Mouse (Mus musculus) hematopoietic stem cell, adult 5-6 weeks (primary cell): ENCODE results near the gene Ccdc97. TPM values are rescaled to one million over a fixed set of nuclear protein-coding genes. Genes with fewer than 3 reads are reported as not detected.
A peak's percentile ranks its signal among the peaks of the same experiment; 100 is the strongest.
"Not testable (repeated sequence)": the region's sequence is repeated elsewhere in the genome, so short reads cannot be mapped to it uniquely, and the experiment has no call there.

Experiments used
- ATAC-seq, 2 experiments: fragments of 125-278 bp in 1 of 2; replicated peaks in 1 of 2; 2 replicates each; pipeline ENCODE4 v1.8.0; 2016 to 2017; ENCODE audit warnings: inconsistent platforms in 2 of 2, mild to moderate bottlenecking in 2 of 2, moderate number of reproducible peaks in 2 of 2, low read depth in 1 of 2, moderate TSS enrichment in 1 of 2; ENCODE audit not compliant: low FRiP score in 2 of 2, poor library complexity in 2 of 2, severe bottlenecking in 2 of 2, insufficient read depth in 1 of 2, low TSS enrichment in 1 of 2
- total RNA-seq: library from RNA; stranded (forward); fragments of 172-1452, 232-1000 nt; gene quantifications from 2 replicates; pipeline ENCODE4 v1.2.3, GENCODE M21; 2017

The Ccdc97 gene
- total RNA-seq, 1 experiment from 2014 or later, result 16.7 TPM

DNA sequence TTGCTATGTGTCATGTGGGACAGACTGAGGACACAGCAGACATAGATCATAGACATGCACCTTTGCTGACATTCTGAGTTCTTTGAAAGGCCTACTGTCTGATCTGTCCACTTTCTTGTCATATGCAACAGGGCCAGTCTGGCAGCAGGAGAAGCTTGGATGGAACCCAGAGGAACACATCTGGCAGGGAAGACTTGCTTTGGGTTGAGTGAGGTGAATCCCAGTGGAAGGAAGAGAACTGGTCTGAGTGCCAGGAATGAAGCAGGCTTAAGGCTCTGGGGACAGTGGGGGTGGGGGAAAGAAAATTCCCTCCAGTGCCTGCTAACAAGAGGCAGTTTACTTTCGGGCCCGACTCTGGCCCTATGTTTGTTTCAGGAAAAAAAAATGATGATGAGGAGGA, 11.0 kb upstream of the Ccdc97 start:
- ATAC-seq, result no peak

DNA sequence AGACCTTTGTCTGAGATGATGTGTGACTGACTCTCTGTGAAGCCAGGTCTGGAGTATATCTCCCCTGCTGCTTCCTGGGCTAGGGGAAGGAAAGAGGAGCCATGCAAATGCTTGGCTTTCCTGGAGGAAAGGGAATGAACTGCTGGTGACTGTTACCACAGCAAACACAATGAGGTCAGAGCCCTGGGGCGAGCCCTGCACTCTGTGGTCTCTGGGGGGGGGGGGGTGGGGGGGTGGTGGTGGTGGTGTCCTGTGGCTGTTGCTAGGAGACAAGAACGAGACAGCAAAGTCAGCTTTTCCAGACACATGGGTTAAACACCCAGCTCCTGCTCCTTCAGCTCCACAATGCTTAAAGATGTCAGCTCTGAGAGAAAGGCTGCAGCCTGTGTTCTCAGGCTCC, 10.5 kb upstream of the Ccdc97 start:
- ATAC-seq, result peak in 1 of 2 experiments; percentile 44; a peak in 2 of 4 replicates

DNA sequence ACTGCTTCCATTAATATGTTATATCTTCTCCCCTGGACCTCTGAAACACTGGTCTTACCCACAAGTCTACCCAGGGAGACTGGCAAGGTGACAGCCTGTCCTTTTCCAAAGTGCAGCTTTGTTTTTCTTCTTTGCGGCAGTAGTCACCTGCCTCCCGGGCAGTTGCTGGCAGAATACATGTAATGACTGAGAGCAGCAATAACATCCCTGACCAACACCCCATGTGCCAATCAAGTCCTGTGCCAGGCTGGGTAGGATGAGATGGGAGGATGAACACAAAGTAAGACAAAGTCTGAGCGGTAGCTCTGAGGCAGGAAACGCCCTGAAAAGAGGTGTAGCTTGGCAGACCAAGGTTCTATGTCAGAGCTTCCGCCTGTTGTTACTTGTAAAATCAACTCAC, 8.9 kb upstream of the Ccdc97 start:
- ATAC-seq, result no peak

DNA sequence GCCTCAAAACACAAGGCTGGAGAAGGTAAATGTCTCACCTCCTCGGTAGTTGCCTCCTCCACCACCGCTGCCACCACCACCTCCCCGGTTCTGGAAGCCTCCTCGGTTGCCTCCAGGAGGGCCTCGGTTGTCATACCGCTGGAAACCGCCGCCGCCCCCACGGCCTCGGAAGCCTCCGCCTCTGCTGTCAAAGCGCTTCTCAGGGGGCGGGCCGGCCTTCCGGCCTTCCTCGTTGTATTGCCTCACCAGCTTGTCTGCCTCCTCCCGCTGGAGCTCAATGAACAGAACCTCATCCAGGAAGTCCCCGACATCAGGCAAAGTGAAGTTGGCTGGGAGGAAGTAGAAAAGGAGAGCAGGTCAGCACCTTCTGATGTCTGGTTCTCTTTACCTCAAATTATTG, 7.0 kb upstream of the Ccdc97 start:
- ATAC-seq, result no peak

DNA sequence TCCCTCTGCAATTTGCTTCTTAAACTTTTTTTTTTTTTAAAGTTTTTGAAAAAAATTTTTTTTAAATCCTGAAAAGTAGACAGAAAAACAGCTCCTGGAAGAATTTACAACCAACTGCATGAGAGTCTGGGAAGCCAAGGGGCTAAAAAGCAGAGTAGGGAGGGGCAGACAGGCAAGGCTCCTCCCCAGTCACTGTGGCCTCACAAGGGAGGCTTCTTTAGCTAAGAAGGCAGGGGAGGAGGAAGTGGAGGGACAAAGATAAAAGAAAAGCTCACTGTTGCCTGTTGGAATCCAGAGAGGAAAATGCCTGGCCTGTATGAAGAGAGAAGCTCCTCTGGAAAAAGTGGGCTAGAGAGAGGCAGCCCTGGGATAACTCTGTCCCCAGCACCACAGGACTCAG, 2.9 kb upstream of the Ccdc97 start:
- not testable (repeated sequence) for ATAC-seq

DNA sequence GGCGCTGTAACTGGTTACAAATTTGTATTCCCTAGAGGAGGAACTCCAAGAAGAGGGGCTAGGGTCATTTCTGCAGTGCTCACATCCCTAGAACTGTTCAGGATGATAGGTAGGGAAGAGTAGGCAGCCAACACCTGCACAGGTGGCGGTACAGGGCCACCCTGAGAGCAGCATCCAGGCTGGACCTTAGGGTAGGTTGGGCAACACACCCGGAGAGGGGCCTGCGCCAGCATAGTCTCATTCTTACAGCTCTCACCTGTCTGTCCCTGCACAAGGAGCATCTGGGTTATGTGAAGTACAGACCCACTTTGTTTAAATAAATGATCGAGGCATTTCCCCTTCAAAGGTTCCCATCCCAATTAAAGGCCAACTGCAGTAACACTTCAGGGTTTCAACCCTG, 1.9 kb upstream of the Ccdc97 start:
- ATAC-seq, result no peak

DNA sequence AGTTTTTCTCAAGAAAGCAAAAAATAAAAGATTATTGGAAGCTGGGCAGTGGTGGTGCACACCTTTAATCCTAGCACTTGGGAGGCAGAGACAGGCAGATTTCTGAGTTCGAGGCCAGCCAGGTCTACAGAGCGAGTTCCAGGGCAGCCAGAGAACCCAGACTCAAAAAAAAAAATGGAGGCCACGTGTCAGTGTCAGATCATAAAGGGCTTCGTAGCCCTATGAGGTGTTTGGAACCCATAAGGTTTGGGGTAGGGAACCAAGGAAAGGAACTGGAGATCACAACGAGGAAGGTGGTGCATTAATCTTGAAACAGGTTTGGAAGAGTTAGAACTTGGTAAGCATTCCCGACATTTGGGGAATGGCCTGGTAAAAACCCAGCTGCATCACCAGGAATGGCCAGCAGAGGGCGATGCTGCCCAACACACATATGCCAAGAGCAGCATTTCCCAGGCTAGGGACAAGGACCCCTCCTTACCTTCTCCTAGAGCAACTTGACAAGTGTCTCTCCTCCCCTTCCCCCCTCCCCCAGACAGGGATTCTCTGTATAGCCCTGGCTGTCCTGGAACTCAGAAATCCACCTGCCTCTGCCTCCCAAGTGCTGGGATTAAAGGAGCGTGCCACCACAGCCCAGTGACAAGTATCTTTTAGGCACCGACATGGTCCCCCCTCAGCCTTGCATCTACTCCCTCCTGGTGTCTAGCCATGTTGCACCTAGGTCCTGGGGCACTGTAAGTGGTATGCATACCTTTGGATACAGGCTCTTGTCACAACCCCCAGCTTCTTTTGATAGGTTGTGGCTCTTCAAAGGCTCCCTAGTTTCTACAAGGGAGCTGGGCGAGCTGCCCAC, 1.1 kb upstream of the Ccdc97 start:
- ATAC-seq, result no peak

DNA sequence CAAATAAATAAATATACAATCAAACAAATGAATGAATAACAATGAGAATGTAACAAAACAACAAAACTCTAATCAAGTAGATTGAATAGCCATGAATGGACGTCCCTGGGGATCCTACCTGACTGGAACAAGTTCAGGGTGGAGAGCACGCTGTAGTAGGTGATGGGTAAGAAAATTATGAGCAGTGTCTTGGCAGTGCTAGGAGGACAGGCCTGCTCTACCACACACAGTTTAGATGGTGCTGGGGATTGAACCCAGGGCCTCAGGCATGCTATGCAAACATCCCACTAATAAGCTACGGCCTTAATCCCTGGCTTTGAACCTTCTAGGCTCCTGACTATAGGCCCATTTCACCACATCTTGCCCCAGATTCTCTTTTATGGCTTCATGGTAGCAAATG, 1.4 kb downstream of the Ccdc97 start:
- ATAC-seq, result no peak

DNA sequence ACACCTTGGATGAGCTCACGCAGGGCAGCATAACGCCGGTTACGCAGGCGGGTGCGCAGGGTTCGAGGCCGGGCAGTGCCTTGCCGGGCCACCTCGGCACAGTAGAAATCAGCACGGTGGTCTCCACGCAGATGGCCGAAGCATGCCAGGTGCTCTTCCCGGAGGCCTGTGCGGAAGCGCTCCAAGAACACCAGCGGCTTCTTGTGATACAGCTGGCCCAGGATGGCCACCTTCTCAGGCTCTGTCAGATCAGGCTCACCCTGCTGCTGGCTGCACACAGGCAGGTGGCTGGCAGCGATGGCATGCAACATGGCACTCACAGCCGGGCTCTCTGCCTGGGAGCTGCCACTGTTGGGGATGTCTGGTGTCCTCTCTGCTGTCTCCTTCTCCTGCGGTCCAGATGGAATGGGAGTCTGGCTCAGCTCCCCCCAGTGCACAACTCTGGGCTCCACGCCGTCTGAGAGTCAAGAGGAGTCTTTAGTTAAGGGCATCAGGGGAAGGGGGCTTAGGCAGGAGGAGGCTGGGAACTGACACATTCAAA, 3.1 kb downstream of the Ccdc97 start:
- no peak for ATAC-seq

DNA sequence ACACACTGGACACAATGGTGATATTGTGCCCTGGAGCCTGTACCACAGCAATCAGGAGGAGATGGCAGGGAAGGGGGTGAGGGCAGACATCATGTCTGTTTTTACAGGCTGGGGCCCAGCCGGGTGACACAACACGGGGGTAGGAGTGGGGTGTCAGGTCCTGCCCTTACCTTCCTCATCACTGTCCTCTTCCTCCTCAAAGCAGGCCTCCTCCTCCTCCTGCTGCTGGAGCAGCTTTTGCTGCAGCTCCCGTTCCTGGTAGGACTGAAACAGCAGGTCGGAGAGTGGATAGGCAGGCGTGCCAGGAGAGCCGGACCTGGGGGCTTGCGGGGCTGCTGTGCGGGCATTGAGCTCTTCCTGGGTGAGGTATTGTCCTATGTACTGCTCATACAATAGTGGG, 4.3 kb downstream of the Ccdc97 start:
- ATAC-seq, result no peak

DNA sequence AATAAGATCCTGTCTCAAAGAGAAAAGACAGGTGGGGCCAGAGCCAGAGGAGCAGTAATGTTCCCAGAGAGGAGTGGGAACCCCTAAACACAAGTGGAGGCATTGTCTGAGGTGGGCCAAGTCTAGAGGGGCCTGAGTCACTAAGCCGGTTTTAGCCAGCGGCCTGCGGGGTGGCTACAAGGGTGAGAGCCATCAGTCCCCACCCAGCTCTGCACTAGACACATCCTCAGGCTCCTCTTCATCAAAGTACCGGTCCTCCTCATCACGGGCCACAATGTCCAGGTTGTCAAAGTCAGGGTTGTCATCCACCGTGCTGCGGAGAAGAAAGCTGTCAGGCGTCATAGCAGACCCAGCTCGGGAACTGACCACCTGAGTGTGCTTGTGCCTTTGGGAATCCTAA, 6.1 kb downstream of the Ccdc97 start:
- ATAC-seq, result no peak

DNA sequence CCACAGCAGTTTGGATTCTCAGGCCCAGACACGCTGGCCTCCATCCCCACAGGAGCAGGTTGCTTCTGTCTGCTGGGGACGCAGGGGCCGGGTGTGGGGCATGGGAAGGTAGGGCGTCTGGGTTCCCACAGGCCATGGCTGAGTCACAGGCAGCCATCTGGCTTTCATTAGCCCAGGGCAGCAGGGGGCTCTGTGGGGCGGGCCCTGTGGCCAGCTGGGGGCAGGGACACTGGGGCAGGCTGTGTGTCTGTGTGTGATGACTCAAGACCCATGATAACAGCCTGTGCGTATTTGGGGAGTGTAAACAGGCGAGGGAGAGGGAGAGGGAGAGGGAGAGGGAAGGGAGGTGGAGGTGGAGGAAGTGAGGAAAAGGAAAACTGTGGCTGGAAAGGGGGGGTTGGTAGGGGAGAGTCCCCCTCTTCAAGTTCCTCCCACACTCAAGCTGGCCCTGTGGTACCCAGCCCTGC, 7.1 kb downstream of the Ccdc97 start:
- peak; percentile 22 to 23; a peak in 2 of 4 replicates for ATAC-seq

DNA sequence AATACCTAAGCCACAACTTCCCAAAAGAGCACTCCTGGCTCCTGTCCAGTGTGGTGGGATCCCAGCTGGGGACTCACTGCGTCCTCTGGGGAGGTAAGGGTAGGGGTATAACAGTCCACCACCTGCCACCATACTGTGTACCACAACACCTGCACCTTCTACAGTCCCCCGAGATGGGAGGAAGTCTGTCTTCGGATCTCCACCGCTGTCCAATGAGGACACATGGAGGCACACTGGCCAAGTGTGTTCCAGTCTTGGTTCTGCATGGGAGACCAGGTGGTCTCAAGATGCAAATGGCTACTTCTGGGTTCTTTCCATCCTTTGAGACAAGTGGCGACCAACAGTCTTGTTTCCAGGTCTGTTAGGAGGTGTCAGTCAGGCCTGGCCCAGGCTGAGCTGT, 7.7 kb downstream of the Ccdc97 start:
- no peak for ATAC-seq

DNA sequence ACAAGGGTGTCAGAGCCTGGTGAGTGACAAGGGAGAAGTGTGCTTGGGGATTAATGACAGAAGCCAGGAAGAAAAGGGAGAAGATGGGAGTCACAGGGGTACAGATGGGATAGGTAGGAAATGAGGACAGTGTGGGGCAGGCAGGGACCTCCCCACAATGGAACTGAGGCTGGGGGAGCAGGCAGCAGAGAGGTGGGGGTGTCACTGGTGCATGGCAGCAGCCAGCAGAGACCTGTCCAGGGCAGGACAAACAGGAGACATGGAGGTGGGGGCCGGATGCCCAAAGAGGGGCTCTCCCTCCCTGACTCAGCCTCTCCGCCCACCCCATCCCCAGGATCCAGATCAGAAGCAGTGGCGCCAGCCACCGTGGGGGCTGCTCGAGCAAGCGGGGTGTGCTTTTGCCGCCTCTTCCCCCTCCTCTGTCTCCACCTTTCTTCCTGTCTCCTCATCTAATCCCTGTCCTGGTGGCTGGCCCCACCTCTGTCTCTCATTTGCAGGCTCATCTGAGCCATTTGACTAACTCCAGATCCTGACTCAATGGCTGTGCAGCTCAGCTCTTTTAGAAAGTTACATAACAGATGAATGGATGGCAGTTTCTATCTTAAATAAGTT, 8.3 kb downstream of the Ccdc97 start:
- ATAC-seq, result no peak

DNA sequence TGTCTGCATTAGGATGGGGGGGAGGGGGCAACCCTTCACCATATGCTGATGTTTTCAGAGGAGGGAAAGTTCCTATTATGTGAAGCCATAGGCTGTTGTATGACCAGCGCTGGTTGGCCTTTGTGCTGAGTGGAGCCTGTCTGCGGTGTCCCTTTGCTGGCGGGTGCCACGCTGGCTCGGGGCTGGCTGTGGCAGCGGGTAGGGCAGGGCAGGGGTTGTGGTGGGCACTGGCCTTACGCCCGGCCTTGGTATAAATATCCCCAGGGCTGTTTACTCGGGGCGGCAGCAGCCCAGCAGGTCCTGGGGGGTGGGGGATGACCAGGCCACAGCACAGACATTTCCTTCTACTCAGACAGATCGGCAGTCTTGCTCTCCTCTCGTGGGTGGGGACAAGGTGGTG, 8.9 kb downstream of the Ccdc97 start:
- ATAC-seq, result peak; percentile 18 to 19; a peak in 3 of 4 replicates

DNA sequence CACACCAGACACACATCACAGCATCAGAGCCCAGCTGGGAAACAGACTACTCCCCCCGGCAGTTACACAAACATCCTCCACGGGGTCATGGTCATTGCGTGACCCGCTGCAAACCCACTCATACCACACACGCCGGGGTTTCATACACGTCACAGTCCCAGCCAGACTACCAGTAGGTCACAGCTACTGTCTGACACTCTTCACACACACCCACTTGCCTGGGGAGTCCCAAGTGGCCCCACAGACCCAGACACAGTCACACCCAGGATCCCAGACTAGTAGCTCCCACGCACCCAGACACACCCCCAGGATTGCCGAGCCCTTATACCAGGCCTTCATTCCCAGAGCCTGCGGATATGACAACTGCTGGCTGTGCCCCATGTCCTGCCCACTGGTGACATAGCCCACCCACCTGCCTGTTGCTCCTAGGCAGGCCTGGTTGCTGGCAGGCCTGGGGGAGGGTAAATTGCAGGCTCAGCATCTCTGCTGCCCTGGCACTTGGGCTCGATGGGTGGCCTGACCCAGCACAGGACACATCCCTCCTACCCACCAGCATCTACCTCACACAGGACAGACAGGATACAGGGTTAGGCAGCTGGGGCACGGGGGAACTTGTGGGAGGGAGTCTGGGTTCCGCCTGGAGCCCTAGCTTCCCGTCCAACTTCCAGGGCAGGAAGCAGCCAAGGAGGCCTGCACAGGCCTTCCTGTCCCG, 11.2 kb downstream of the Ccdc97 start:
- ATAC-seq, result peak; percentile 35 to 41

DNA sequence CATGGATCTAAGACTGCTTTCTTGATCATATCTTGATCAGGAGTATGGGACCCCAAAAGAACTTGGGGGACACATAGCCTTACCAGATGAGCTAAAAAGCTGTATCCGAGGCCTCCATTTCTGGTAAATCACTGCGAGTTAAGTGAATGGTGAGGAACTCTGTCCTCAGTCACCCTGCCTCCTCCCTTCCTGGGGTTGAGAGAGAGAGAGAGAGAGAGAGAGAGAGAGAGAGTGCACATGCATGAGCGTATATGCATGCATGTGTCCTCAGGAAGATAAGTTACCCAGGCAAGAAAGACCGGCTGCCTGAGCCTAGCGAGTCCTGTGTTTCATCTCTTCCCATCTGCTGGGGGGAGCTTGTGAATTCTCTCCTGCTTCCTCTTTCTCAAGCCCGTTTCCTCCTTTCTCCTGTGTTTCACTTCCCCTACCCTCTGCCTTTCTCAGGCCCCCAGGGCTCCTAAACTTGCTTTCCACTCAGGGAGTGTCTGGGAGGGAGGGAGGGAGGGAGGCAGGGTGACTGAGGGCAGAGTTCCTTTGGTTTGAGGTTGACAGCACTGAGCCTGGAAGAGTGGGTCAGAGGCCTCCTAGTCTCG, 12.2 kb downstream of the Ccdc97 start:
- ATAC-seq, result peak; percentile 3 to 16; a peak in 2 of 4 replicates
